Mouse (Mus musculus) kidney, embryonic 14.5 days (tissue): ENCODE results near the gene Wdr37. TPM values are rescaled to one million over a fixed set of nuclear protein-coding genes. Genes with fewer than 3 reads are reported as not detected.
A peak's percentile ranks its signal among the peaks of the same experiment; 100 is the strongest.

Source experiments
- ATAC-seq: fragments of 200-750 bp; cut with Nextera tagmentation; 2 replicates; pipeline ENCODE4 v1.8.0; 2017; ENCODE audit warnings: moderate number of reproducible peaks, mild to moderate bottlenecking, moderate TSS enrichment, moderate library complexity; ENCODE audit not compliant: low FRiP score, low TSS enrichment
- H3K27ac ChIP-seq: fragments of 300-500 bp; sonication (generic); 2 replicates; pipeline ENCODE4 v1.5.1; 2014; ENCODE audit warnings: low read depth, mild to moderate bottlenecking, low read length, moderate library complexity, mixed read lengths
- H3K27me3 ChIP-seq: fragments of 300-500 bp; sonication (generic); 2 replicates; pipeline ENCODE4 v1.6.1; 2014; ENCODE audit warnings: mild to moderate bottlenecking, low read length; ENCODE audit not compliant: control insufficient read depth, insufficient read depth
- H3K36me3 ChIP-seq: fragments of 300-500 bp; sonication (generic); 2 replicates; pipeline ENCODE4 v1.6.1; 2014; ENCODE audit warnings: low read length, mixed read lengths; ENCODE audit not compliant: control insufficient read depth, insufficient read depth
- H3K4me1 ChIP-seq: fragments of 300-500 bp; sonication (generic); 2 replicates; pipeline ENCODE4 v1.6.1; 2014; ENCODE audit warnings: low read length, mixed read lengths; ENCODE audit not compliant: control insufficient read depth, insufficient read depth
- H3K4me2 ChIP-seq: fragments of 300-500 bp; sonication (generic); replicated peaks from 2 replicates; pipeline ENCODE4 v1.6.1; 2014; ENCODE audit warnings: low read depth, mild to moderate bottlenecking, low read length
- H3K4me3 ChIP-seq: fragments of 300-500 bp; sonication (generic); 2 replicates; pipeline ENCODE4 v1.5.1; 2014; ENCODE audit warnings: mild to moderate bottlenecking, low read length
- H3K9ac ChIP-seq: fragments of 300-500 bp; sonication (generic); 2 replicates; pipeline ENCODE4 v1.6.1; 2014; ENCODE audit warnings: low read depth, mild to moderate bottlenecking, low read length, moderate library complexity
- H3K9me3 ChIP-seq: fragments of 300-500 bp; sonication (generic); 2 replicates; pipeline ENCODE4 v1.6.1; 2016; ENCODE audit warnings: low read length; ENCODE audit not compliant: control insufficient read depth
- WGBS: fragments of 180-500 bp; shearing (Covaris S2); extraction: QIAGEN DNeasy Blood & Tissue Kit; methylation state at CpG from one replicate; pipeline ENCODE4 v1.1.7; 2014; 5-methylcytosine and 5-hydroxymethylcytosine counted together
- polyA plus RNA-seq: library from polyadenylated mRNA; unstranded; fragments of >200 nt; fragmentation: Nextera tagmentation; extraction: Ambion mirVana; gene quantifications from 2 replicates; pipeline ENCODE4 v1.2.1, GENCODE M21; 2014

The Wdr37 gene
- polyA plus RNA-seq, 1 experiment from 2014 or later = 24.4 TPM

DNA sequence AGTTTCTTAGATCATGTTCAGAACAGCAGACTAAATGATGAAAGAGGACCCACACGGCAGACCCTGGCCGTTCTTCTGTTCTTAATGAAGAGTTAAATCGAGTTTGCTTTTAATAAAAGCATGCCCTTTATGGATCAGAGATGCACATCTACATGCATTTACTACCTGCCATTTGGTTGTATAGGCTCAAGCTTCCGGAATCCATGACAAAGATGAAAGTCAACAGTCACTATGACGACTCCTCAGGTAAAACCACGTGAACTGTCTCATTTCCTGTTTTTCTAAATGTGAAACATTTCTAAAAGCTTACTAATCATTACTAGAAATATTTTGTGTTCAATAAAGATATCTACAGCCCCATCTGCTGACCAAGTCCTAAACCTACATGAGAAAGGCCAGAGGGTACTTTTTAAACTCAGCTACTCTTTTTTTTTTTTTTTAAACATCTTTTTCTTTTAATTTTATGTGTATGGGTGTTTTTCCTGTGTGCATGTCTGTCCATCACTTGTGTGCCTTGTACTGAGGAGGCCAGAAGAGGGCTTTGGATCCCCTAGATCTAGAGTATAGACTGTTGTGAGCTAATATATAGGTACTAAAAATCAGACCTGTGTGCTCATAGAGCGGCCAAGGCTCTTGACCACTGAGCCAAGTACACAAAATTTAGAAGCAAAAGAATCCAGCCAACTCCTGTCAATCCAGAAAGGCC is 40.0 kb downstream of the Wdr37 start:
- no peaks in the 10 kb centered on the region for H3K27me3 ChIP-seq
- H3K27ac ChIP-seq = no peak overlapping the region
- no peak for ATAC-seq
- H3K4me1 ChIP-seq = no peaks in the 10 kb centered on the region
- WGBS = 89% methylated on average over 7 of the region's 7 CpGs
- H3K4me3 ChIP-seq = no peak overlapping the region
- no peaks in the 10 kb centered on the region for H3K9me3 ChIP-seq
- no peak overlapping the region for H3K4me2 ChIP-seq
- H3K36me3 ChIP-seq = peaks cover 38% of the 10 kb centered on the region
- H3K9ac ChIP-seq = no peak overlapping the region

DNA sequence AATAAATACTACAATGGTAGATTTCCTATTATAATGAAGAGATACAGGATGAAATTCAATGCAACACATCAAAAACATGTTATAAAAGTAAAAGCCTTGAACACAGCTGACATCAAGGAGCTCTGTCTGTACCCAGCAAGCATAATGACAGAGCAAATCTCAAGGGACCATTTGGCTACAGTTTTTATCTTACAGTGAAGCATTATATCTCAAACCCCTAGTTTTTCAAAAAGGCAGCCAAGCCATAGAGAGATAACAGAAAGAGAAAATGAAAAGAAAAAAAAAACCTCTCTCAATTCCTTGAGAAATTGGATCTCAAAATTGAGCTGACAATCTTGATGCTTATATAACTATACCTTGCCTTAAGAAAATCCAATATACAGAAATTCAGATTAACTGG is 41.0 kb downstream of the Wdr37 start:
- Histone ChIP-seq H3K27me3 (no peaks in the 10 kb centered on the region), H3K9me3 (no peaks in the 10 kb centered on the region), H3K27ac (no peak overlapping the region), H3K4me3 (no peak overlapping the region), H3K4me1 (no peaks in the 10 kb centered on the region), H3K9ac (no peak overlapping the region), H3K36me3 (peaks cover 30% of the 10 kb centered on the region), H3K4me2 (no peak overlapping the region)
- ATAC-seq = no peak

DNA sequence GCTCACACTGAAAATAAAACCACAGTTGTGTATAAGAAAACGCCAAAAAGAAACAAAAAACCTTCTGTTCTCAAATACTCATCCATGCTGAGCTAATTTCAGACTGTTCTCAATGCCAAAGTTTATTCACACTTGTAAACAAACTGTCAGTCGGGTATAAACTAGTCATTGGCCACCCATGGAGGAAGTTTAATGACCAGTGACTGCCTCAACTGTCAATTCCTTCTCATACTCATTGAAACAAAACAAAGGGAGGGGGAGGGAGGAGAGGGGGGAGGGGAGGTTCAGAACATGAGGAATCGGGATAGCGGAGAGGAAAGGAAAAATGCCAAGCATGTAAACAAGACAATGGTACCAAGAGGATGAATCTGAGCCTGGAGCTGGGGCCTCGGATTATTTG is 41.9 kb downstream of the Wdr37 start:
- Histone ChIP-seq H3K4me2 (no peak overlapping the region), H3K4me1 (no peaks in the 10 kb centered on the region), H3K4me3 (no peak overlapping the region), H3K9ac (no peak overlapping the region), H3K9me3 (no peaks in the 10 kb centered on the region), H3K27ac (no peak overlapping the region), H3K27me3 (no peaks in the 10 kb centered on the region), H3K36me3 (peaks cover 24% of the 10 kb centered on the region)
- 75% methylated on average over 5 of the region's 5 CpGs for WGBS
- ATAC-seq = no peak

DNA sequence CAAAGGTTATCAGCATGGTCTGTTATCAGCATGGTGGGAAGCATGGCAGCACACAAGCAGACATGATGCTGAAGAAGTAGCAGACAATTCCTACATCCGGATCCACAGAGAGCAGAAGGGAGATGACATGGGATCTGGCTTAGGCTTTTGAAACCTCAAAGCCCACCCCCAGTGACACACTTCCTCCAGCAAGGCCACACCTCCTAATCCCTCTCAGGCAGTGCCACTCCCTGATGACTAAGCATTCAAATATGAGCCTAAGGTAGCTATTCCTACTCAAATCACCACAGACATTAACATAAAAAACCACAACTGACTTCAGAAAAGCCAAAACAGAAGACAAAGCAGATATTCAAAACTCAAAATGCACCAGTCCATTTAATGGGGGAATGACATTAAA is 42.8 kb downstream of the Wdr37 start:
- Histone ChIP-seq H3K4me3 (no peak overlapping the region), H3K27me3 (no peaks in the 10 kb centered on the region), H3K27ac (no peak overlapping the region), H3K36me3 (peaks cover 16% of the 10 kb centered on the region), H3K9ac (no peak overlapping the region), H3K4me1 (no peaks in the 10 kb centered on the region), H3K4me2 (no peak overlapping the region), H3K9me3 (no peaks in the 10 kb centered on the region)
- WGBS = 100% methylated on average over 1 of the region's 1 CpGs
- ATAC-seq = no peak

DNA sequence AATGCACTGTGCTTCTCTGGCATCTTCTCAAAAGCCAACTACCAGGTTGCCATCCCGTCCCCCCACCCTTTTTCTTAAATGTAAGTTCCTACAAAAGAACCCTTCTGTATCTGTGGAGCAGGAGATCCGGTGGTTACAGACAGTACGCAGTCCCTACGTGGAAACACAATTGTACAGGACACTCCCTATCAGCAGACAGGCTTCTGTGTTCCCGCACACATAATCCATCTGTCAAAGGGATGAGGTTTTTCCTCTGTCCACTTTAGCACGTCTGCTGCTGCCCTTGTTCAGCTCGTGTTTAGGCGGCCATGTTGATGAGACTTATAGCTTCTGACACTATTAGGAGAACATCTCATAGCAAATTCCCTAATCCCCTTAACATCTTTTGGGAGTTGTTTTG is 48.2 kb downstream of the Wdr37 start:
- Histone ChIP-seq H3K9me3 (no peaks in the 10 kb centered on the region), H3K27ac (no peak overlapping the region), H3K4me2 (no peak overlapping the region), H3K27me3 (no peaks in the 10 kb centered on the region), H3K4me1 (no peaks in the 10 kb centered on the region), H3K9ac (no peak overlapping the region), H3K4me3 (no peak overlapping the region), H3K36me3 (peaks cover 22% of the 10 kb centered on the region)
- WGBS = 82% methylated on average over 8 of the region's 8 CpGs
- no peak for ATAC-seq

DNA sequence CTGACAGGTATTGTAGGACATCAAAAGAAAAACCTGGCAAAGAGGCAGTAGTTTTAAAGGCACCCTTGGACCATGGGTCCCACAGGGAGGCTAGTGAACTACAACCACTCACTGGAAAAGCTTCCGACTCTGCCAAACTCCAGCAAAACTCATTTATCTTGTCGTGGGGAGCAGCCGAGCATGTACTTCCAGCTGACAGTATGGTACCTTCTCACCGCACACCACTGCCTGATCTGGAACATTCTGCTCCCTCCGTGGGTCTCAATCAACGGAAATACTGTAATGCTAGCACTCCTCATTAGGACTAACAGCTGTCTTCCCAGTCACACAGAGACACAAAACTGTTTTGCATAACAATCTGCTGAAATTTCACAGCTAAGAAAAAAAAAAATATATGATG is 48.6 kb downstream of the Wdr37 start:
- Histone ChIP-seq H3K4me2 (no peak overlapping the region), H3K4me3 (no peak overlapping the region), H3K27me3 (no peaks in the 10 kb centered on the region), H3K9me3 (no peaks in the 10 kb centered on the region), H3K9ac (no peak overlapping the region), H3K4me1 (no peaks in the 10 kb centered on the region), H3K27ac (no peak overlapping the region), H3K36me3 (peaks cover 27% of the 10 kb centered on the region)
- peak; percentile 36; the same call in 1 of the 2 replicates for ATAC-seq
- WGBS = 36% methylated on average over 6 of the region's 6 CpGs

DNA sequence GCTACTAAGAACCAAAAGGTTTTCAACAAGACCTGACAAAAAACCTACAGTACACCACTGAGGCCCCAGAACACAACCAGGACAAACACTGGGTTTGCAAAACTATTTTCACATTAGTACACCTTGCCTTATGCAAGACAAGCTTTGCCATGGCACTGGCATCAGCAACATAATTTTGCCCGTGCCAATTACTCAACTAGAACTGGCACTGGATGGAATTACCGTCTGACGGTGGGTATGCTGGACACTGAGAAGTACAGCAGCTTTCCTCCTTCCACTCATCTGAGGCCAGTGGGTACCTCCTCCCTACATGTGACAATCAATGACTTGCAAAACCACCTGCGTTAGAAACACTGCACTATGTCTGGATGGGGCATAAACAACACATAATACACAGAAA is 49.5 kb downstream of the Wdr37 start:
- Histone ChIP-seq H3K27ac (no peak overlapping the region), H3K9ac (no peak overlapping the region), H3K9me3 (no peaks in the 10 kb centered on the region), H3K4me3 (no peak overlapping the region), H3K4me1 (no peaks in the 10 kb centered on the region), H3K4me2 (no peak overlapping the region), H3K36me3 (peaks cover 33% of the 10 kb centered on the region), H3K27me3 (no peaks in the 10 kb centered on the region)
- no peak for ATAC-seq
- WGBS = 78% methylated on average over 4 of the region's 4 CpGs

DNA sequence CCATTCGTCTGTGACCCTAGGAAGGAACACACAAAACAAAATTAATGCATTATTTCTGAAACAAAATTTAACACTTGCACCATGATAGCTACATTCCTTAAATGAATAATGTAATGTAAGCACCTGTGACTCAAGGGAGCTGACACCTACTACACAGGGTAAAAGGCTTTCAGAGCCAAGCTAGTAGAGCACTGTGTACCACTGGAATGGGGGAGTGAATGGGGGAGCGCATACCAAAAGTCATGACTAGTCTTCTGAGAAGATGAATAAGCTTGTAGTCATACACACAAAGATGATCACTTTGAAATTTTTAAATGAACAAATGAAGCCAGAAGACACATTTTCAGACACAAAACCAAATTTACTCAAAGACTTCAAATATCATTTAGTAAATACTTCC is 65.8 kb downstream of the Wdr37 start:
- Histone ChIP-seq H3K9ac (no peak overlapping the region), H3K27me3 (no peaks in the 10 kb centered on the region), H3K27ac (no peak overlapping the region), H3K36me3 (peaks cover 6% of the 10 kb centered on the region; the same call in 1 of the 2 replicates), H3K4me2 (no peak overlapping the region), H3K4me3 (no peak overlapping the region), H3K4me1 (no peaks in the 10 kb centered on the region), H3K9me3 (no peaks in the 10 kb centered on the region)
- ATAC-seq = no peak
- 99% methylated on average over 2 of the region's 2 CpGs for WGBS

DNA sequence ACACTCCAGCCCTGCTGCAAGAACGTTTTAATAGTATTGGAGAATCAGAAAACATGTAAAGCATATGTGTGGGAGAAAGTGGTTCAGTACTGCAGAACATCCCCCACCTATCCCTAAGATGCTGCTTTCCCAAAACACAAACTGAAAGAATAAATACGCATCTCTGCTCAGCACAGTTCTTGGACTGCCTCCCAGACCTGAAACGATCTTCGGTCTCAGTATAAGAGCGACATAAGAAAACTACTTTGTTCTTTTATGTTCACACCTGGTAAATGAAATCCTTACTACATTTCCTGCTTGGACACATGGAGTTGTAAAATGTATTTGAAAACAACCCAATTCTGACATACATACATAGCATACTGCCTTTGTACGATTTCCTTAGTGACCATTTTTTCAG is 71.1 kb downstream of the Wdr37 start:
- ATAC-seq = no peak
- H3K27ac ChIP-seq = no peak overlapping the region
- H3K36me3 ChIP-seq = peaks cover 4% of the 10 kb centered on the region; the same call in 1 of the 2 replicates
- H3K27me3 ChIP-seq = no peaks in the 10 kb centered on the region
- 79% methylated on average over 6 of the region's 6 CpGs for WGBS
- H3K9ac ChIP-seq = no peak overlapping the region
- H3K4me1 ChIP-seq = no peaks in the 10 kb centered on the region
- H3K9me3 ChIP-seq = no peaks in the 10 kb centered on the region
- no peak overlapping the region for H3K4me2 ChIP-seq
- no peak overlapping the region for H3K4me3 ChIP-seq
